Mouse (Mus musculus) kidney, adult 2 months (tissue): ENCODE results near the gene Fosl1.
"Not testable (repeated sequence)": the region's sequence is repeated elsewhere in the genome, so short reads cannot be mapped to it uniquely, and the experiment has no call there.

Experiments
- CTCF ChIP-seq: fragments of 200-500 bp; conservative IDR thresholded peaks from 2 replicates; pipeline ENCODE4 v1.5.1; 2011; ENCODE audit warnings: low read depth, mild to moderate bottlenecking, control low read depth, low read length, moderate library complexity, mixed read lengths; ENCODE audit not compliant: insufficient read depth, insufficient read length
- POLR2A ChIP-seq: fragments of 200-500 bp; IDR thresholded peaks from one replicate; pipeline ENCODE4 v1.6.1; 2011; ENCODE audit warnings: low read depth, low read length, control low read depth

DNA sequence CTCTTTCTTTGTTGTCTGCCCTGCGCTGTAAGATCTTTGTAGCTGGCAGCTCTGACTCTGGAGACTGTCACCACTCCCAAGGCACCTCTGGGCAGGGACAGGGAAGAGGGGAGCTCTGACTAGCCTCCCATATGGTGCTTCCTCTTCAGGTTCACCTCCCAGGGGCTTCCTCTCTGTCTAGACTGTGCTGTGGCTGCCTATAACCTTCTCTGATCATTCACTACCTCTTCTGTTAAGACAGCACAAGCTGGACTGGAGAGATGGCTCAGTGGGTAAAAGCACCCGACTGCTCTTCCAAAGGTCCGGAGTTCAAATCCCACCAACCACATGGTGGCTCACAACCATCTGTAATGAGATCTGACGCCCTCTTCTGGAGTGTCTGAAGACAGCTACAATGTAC is 46.3 kb upstream of the Fosl1 start:
- not testable (repeated sequence) for TF ChIP-seq CTCF, POLR2A
